Mouse (Mus musculus): ENCODE results near the gene Trim63. TPM values are rescaled to one million over a fixed set of nuclear protein-coding genes. Genes with fewer than 3 reads are reported as not detected.

The Trim63 gene
- total and polyA plus RNA-seq, 3 experiments: 0.25 to 0.49 TPM; not detected in 1

- no peak overlapping the region for H3K9ac ChIP-seq (ENCODE audit: insufficient read depth, low read depth)
- peaks cover 11% of the 10 kb centered on the region for H3K9me3 ChIP-seq (replicated peaks; ENCODE audit: low read length)
- H3K4me3 ChIP-seq (replicated peaks in 1 of 3; ENCODE audit: low read depth in 2 of 3, low read length in 2 of 3, poor library complexity in 1 of 3): no peak overlapping the region
- dilution Hi-C loops (cut with MboI; ENCODE audit: extremely low pct_ligation_motif_present, extremely low pct_unique_long_range_greater_than_20kb, low sequenced_read_pairs): no loop called here
- in situ Hi-C loops (cut with MboI; ENCODE audit: low pct_ligation_motif_present, low pct_unique_long_range_greater_than_20kb, low sequenced_read_pairs): no loop called here
- H3K27me3 ChIP-seq (replicated peaks): no peaks in the 10 kb centered on the region
- no peak for DNase-seq (ENCODE audit: extremely low read depth)
- no peak overlapping the region for H3K4me2 ChIP-seq (ENCODE audit: insufficient read depth, low read depth, poor library complexity, severe bottlenecking)
- no peaks in the 10 kb centered on the region for H3K36me3 ChIP-seq (replicated peaks in 1 of 2; ENCODE audit: control insufficient read depth in 1 of 2, insufficient read depth in 1 of 2, low read length in 1 of 2)
- H3K27ac ChIP-seq (ENCODE audit: insufficient read depth, low read depth): no peak overlapping the region
- no peaks in the 10 kb centered on the region for H3K79me2 ChIP-seq (replicated peaks; ENCODE audit: control insufficient read depth, extremely low read depth, insufficient read depth, poor library complexity, severe bottlenecking)
- TF ChIP-seq MAX (IDR thresholded peaks at IDR 0.05; ENCODE audit: low read length): no peak
- H3K4me1 ChIP-seq (ENCODE audit: control insufficient read depth in 1 of 2, insufficient read depth in 2 of 2): no peaks in the 10 kb centered on the region
These were observed 27.4 kb downstream of the Trim63 start for GRCm38 (mm10) chr4:134342213-134342779.

- Histone ChIP-seq H3K9me3 (replicated peaks; ENCODE audit: low read length) (peaks cover 6% of the 10 kb centered on the region), H3K27me3 (replicated peaks) (no peaks in the 10 kb centered on the region), H3K4me3 (replicated peaks in 1 of 3; ENCODE audit: low read depth in 2 of 3, low read length in 2 of 3, poor library complexity in 1 of 3) (no peak within 1 kb of the TSS), H3K79me2 (replicated peaks; ENCODE audit: control insufficient read depth, extremely low read depth, insufficient read depth, poor library complexity, severe bottlenecking) (no peaks in the 10 kb centered on the region), H3K4me2 (ENCODE audit: insufficient read depth, low read depth, poor library complexity, severe bottlenecking) (no peak within 1 kb of the TSS), H3K9ac (ENCODE audit: insufficient read depth, low read depth) (no peak within 1 kb of the TSS), H3K4me1 (ENCODE audit: control insufficient read depth in 1 of 2, insufficient read depth in 2 of 2) (no peaks in the 10 kb centered on the region), H3K36me3 (replicated peaks in 1 of 2; ENCODE audit: control insufficient read depth in 1 of 2, insufficient read depth in 1 of 2, low read length in 1 of 2) (no peaks in the 10 kb centered on the region), H3K27ac (ENCODE audit: insufficient read depth, low read depth) (no peak within 1 kb of the TSS)
- DNase-seq (ENCODE audit: extremely low read depth): no peak
- in situ Hi-C loops (cut with MboI; ENCODE audit: low pct_ligation_motif_present, low pct_unique_long_range_greater_than_20kb, low sequenced_read_pairs) (no loop called here), dilution Hi-C loops (cut with MboI; ENCODE audit: extremely low pct_ligation_motif_present, extremely low pct_unique_long_range_greater_than_20kb, low sequenced_read_pairs) (no loop called here)
- TF ChIP-seq E2F4 (IDR thresholded peaks at IDR 0.05; ENCODE audit: insufficient replicate concordance, low read depth, low read length): no peak
- no peak for TF ChIP-seq MAX (IDR thresholded peaks at IDR 0.05; ENCODE audit: low read length)
- TF ChIP-seq IRF4 (IDR thresholded peaks at IDR 0.05; ENCODE audit: low read depth, low read length): no peak
- no peak for TF ChIP-seq MXI1 (IDR thresholded peaks at IDR 0.05; ENCODE audit: low read depth, low read length)
- TF ChIP-seq SIN3A (IDR thresholded peaks at IDR 0.05; ENCODE audit: low read length): no peak
- no peak for TF ChIP-seq USF1 (IDR thresholded peaks at IDR 0.05; ENCODE audit: low read depth, low read length)
- TF ChIP-seq JUND (conservative IDR thresholded peaks at IDR 0.05; ENCODE audit: low read depth, low read length): no peak
- no peak for TF ChIP-seq MAFK (IDR thresholded peaks at IDR 0.05; ENCODE audit: insufficient replicate concordance, low read length)
- no peak for TF ChIP-seq NELFE (IDR thresholded peaks at IDR 0.05; ENCODE audit: low read depth, low read length)
- no peak for TF ChIP-seq NRF1 (IDR thresholded peaks at IDR 0.05; ENCODE audit: low read depth, low read length)
- TF ChIP-seq RCOR1 (conservative IDR thresholded peaks at IDR 0.05; ENCODE audit: low read depth, low read length): no peak
These were observed 28.4 kb downstream of the Trim63 start, which contains the start of gene Slc30a2 for GRCm38 (mm10) chr4:134343071-134344031. Gene Slc30a2 (plus strand): TSS chr4:134343181.
